24 mouse cellular contexts compared by ENCODE assay signal in genomic region chr14:79680652-79681051, GRCm38 (mm10). TPM values are rescaled to one million over a fixed set of nuclear protein-coding genes. Genes with fewer than 3 reads are reported as not detected.
A peak's percentile ranks its signal among the peaks of the same experiment; 100 is the strongest.
DNase-seq lines count a peak whose midpoint lies in the region; ATAC-seq lines count a peak whose summit lies in the region.
"Had no signal": no experiment of that assay in that cellular context is flagged by ENCODE, and none has a peak within 500 bp of the region (broad histone marks: within the 10 kb centered on the region; RNA-seq: fewer than 3 reads in every experiment).

No protein-coding gene starts in this region.

- WGBS in heart, embryonic 11.5 days (ENCODE audit: insufficient replicate concordance): 69% methylated on average over 5 of the region's 5 CpGs

- H3K9me3 ChIP-seq in heart, embryonic 11.5 days (replicated peaks; ENCODE audit: control insufficient read depth, low read length): no peaks in the 10 kb centered on the region
- H3K9me3 ChIP-seq: embryonic facial prominence, embryonic 12.5 days; heart, embryonic 15.5 days; limb, embryonic 12.5 days; liver, embryonic 12.5 days; lung, embryonic 15.5 days had no signal

- no peak overlapping the region for H3K9ac ChIP-seq in heart, embryonic 11.5 days (ENCODE audit: low read depth, low read length)
- H3K9ac ChIP-seq: embryonic facial prominence, embryonic 12.5 days; heart, embryonic 15.5 days; limb, embryonic 12.5 days; liver, embryonic 12.5 days; lung, embryonic 15.5 days had no signal

- no peaks in the 10 kb centered on the region for H3K36me3 ChIP-seq in heart, embryonic 11.5 days (ENCODE audit: control insufficient read depth, insufficient read depth, low read length)
- H3K36me3 ChIP-seq: embryonic facial prominence, embryonic 12.5 days; heart, embryonic 15.5 days; limb, embryonic 12.5 days; liver, embryonic 12.5 days; lung, embryonic 15.5 days had no signal

- DNase-seq in heart, adult 11 months: peak; percentile 94
- DNase-seq in kidney, postnatal 10 days: peak; percentile 41
- no peak for DNase-seq in kidney, postnatal 36 days
- DNase-seq in lung, postnatal 10 days: peak; percentile 10
- no peak for DNase-seq in lung, postnatal 25 days (ENCODE audit: low spot score)
- no peak for DNase-seq in adrenal gland, postnatal 10 days
- DNase-seq: B cell, adult 2 months; cerebellum, adult 8-10 months; right cerebral cortex, postnatal 25 days; thymus, adult 2 months had no signal

- no peaks in the 10 kb centered on the region for H3K27me3 ChIP-seq in heart, embryonic 11.5 days (ENCODE audit: control insufficient read depth, insufficient read depth, low read length)
- H3K27me3 ChIP-seq: embryonic facial prominence, embryonic 12.5 days; heart, embryonic 15.5 days; limb, embryonic 12.5 days; liver, embryonic 12.5 days; lung, embryonic 15.5 days had no signal

- no peak for ATAC-seq in heart, embryonic 11.5 days (replicated peaks; ENCODE audit: insufficient number of reproducible peaks, low FRiP score, low TSS enrichment)
- ATAC-seq: forebrain, embryonic 14.5 days; hindbrain, embryonic 16.5 days; intestine, postnatal 0 days; liver, embryonic 12.5 days; midbrain, embryonic 16.5 days had no signal

- H3K4me1 ChIP-seq in heart, embryonic 11.5 days (ENCODE audit: control insufficient read depth, insufficient read depth, low read length): no peaks in the 10 kb centered on the region
- H3K4me1 ChIP-seq: liver, embryonic 12.5 days had no signal

- H3K4me3 ChIP-seq in heart, embryonic 11.5 days (ENCODE audit: low read depth, low read length): no peak overlapping the region
- H3K4me3 ChIP-seq: embryonic facial prominence, embryonic 12.5 days; erythroblast, embryonic 14.5 days; heart, embryonic 15.5 days; limb, embryonic 12.5 days; liver, embryonic 12.5 days; lung, embryonic 15.5 days had no signal

- H3K4me2 ChIP-seq in heart, embryonic 11.5 days: no peak overlapping the region
- H3K4me2 ChIP-seq: embryonic facial prominence, embryonic 12.5 days; heart, embryonic 15.5 days; limb, embryonic 12.5 days; liver, embryonic 12.5 days; lung, embryonic 15.5 days had no signal

- no peak overlapping the region for H3K27ac ChIP-seq in heart, embryonic 11.5 days (ENCODE audit: low read depth, low read length)
- H3K27ac ChIP-seq: embryonic facial prominence, embryonic 12.5 days; heart, embryonic 15.5 days; limb, embryonic 12.5 days; liver, embryonic 12.5 days; lung, embryonic 15.5 days had no signal

RNA-seq across cellular contexts. Expression of gene Cnmd, which starts 18.7 kb away (rescaled TPM):
- polyA plus RNA-seq in heart, embryonic 11.5 days (2014; fragmentation: Nextera tagmentation; extraction: Ambion mirVana): 0.30 and 1.2 TPM in 2 replicates
- total RNA-seq in adrenal gland, postnatal 10 days (2021): under 1 TPM; 0.78 to 0.85 TPM
- total RNA-seq: megakaryocyte-erythroid progenitor cell, adult 5-6 weeks; neutrophil, adult 5-6 weeks had no signal
- polyA plus RNA-seq: erythroblast, embryonic 14.5 days; liver, embryonic 12.5 days; spleen, adult 2 months had no signal

Comparison
In these comparisons a context has a peak if more than half of its experiments do, and no peak if none do; other contexts are left out.
1. DNase-seq: peak in heart, adult 11 months (single experiment), kidney, postnatal 10 days (single experiment) and lung, postnatal 10 days (single experiment); none in kidney, postnatal 36 days (0 of 2), lung, postnatal 25 days (single experiment) and adrenal gland, postnatal 10 days (single experiment).